Mouse (Mus musculus) regulatory T cell (primary cell): Measurements from ENCODE around the gene Pnpla5.
"Not testable (repeated sequence)": the region's sequence is repeated elsewhere in the genome, so short reads cannot be mapped to it uniquely, and the experiment has no call there.

Source experiments
- in situ Hi-C: fragments of 300-600 bp; cut with MboI, MseI; formaldehyde crosslinking; loops from one replicate; pipeline ENCODE4 v1.15.1; 2025; ENCODE audit warnings: high pct_unique_total_duplicates

Pnpla5 gene

DNA sequence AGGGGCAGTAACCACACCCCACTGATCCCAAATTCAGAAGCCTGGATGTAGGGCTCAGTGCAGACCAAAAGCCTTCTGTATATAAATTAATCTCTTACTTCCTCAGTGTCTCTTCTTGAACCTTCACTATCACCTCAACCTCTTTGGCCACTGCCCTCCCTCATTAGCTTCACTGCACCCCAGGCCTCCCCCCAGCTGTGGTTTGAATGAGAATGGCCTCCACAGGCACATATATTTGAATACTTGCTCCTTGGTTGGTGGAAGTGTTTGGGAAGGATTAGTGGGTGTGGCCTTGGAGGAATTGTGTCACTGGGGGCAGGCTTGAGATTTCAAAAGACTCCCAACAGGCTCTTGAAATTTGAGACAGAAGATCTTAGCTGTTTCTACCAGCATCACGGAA lies 6.5 kb downstream of the Pnpla5 start:
- in situ Hi-C loops, result loop anchor here (5.0 kb wide), 1 partner anchor 66 kb away; no protein-coding TSS in a partner anchor

GRCm38 (mm10) chr15:84115727-84116126 lies 7.2 kb downstream of the Pnpla5 start:
- in situ Hi-C loops, result loop anchor here (5.0 kb wide), 1 partner anchor 67 kb away; no protein-coding TSS in a partner anchor

GRCm38 (mm10) chr15:84113873-84114272 lies 9.1 kb downstream of the Pnpla5 start:
- in situ Hi-C loops, result no loop called here

- in situ Hi-C loops, result no loop called here
Measured at GRCm38 (mm10) chr15:84108899-84109298, 14.1 kb downstream of the Pnpla5 start.

DNA sequence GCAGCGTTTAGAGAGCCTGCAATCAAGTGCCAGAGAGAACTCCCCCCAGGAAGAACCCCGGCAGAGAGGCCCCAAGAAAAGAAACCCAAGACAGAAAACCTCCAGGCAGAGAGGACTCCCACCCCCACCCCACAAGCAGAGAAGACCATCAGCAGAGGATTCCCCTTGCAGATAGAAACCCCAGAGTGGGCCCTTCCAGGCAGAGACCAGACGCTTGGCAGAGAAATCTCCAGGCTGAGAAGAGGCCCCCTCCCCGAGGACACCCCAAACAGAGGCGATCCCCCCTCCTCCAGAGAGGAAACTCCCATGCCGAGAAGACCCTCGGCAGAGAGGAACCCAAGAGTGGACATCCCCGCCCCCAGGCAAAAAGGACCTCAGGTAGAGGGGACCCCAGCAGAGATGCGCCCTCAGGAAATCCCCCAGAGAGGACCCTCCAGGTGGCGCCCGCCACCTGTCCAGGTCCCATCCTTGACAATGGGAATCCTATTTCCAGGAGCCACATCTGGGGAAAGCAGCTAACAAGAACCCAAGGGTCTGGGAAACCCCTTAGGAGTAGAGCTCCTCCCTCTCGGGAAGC lies 17.0 kb downstream of the Pnpla5 start:
- in situ Hi-C loops, result no loop called here

GRCm38 (mm10) chr15:84105105-84105923 lies 17.7 kb downstream of the Pnpla5 start, which contains the start of gene Sult4a1:
Gene Sult4a1, minus strand, starts transcription at chr15:84105754.
- in situ Hi-C loops, result no loop called here

DNA sequence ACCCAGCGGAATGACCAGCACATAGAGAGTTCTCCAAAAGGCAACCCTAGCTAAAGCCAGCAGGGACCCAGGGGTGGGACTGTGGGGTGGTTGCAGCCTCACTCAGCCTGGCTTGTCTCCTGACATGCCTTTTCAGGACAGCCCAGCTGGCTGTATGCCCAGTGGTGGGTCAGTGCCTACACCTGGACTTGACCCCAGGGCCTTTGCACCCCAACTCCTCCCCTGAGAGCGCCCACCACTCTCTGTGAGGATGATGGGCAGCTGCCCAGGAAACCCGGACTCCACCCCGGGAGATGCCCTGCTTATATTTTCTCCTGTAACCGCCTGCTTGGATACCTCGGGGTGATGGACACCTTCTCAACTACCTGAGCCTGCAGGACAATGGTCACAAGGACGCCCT lies 18.3 kb downstream of the Pnpla5 start:
- in situ Hi-C loops, result no loop called here

DNA sequence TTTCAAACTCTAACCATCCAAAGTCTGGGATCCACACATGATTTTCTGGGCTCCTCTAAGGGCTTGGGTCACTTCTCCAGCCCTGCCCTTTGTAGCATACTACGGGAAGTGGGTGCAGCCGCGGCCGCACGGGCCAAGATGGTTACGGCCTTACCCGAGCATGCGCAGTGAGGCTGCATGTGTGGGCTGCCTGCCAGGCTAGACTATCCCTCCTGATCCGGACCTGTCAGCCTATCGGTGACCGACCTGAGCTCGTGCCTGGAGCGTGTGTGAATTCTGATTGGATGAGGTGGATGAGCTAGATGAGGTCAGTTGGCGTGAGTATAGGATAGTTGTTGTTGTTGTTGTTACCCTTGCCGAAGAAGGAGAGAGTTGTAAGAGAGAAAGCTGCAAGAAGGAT lies 25.4 kb downstream of the Pnpla5 start:
- in situ Hi-C loops, result not testable (repeated sequence)

DNA sequence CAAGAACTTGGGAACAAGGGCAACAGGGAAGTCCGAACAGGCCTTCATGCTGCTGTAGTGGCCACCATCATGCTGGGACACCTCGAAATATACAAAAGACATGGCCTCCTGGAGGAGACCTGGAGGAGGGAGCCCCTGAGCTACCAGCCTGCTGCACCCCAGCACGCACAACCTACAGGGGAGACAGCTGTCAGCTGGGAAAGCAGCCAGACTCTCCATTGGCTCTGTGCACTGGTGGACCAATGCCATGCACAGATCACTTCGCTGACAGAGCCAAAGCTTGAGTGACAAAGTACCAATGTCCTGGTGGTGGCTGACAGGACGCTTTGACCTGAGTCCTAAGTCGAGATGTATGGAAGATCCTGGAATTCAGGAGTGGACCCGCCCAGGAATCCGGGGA lies 26.9 kb downstream of the Pnpla5 start:
- in situ Hi-C loops, result no loop called here

- in situ Hi-C loops, result no loop called here
Measured at GRCm38 (mm10) chr15:84094921-84095320, 28.1 kb downstream of the Pnpla5 start.

DNA sequence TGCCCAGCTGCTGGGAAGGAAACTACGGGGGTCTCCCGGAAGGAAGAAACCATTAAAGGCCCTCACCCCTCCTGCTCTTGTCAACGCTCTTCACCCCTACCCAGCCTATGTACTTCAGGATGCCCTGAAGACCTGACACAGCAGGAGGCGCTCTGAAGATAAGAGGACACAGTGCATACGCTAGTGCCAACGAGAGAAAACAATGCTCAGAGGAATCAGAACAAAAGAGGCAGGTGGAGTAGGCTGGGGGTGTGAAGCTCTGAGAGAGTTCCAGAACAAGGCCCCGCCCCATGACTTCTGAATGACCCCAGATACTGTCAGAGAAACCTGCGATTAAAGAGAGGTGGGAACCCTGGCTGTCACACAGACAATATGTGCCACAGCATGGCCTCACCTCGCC lies 36.2 kb downstream of the Pnpla5 start:
- in situ Hi-C loops, result no loop called here

GRCm38 (mm10) chr15:84086364-84086763 lies 36.6 kb downstream of the Pnpla5 start:
- in situ Hi-C loops, result no loop called here

GRCm38 (mm10) chr15:84080069-84080468 lies 42.9 kb downstream of the Pnpla5 start:
- in situ Hi-C loops, result no loop called here

GRCm38 (mm10) chr15:84079519-84079918 lies 43.5 kb downstream of the Pnpla5 start:
- in situ Hi-C loops, result no loop called here

DNA sequence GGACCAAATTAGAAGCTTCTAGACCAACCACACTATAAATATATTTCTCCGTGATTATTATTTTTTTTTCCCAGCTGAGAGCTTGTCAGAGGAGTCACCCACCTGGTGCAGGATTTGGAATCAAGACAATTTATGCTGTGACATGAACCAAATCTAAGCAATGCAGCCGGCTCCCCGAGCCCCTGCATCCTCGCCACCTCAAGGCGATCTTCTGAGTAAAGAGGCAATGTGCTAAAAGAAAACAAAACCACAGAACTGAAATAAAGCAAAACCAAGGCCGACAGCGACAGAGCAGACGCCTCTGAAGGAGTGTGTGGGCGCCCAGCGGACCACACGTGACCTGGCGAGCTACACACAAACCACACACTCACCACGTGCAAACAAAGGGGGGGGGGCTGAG lies 44.3 kb downstream of the Pnpla5 start:
- in situ Hi-C loops, result no loop called here

DNA sequence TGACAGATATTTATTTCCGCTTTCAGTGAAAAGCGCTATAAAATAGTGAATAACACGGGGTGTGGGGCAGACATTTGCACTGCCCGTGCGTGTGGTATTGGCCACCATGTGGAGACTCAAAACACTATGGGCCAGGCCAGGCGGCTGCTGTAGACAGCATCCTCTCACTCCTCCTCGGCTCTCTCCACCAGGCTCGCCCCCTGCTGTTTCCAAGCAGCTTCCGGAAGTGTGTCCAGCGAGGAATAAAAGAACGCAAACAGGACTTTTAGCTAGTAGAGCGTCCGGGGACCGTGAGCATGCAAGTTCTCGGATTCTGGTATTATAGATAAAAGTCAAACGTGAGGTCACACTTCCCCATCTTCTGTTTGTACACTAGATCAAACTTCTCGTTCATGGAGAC lies 45.8 kb downstream of the Pnpla5 start:
- in situ Hi-C loops, result no loop called here

- in situ Hi-C loops, result no loop called here
Measured at GRCm38 (mm10) chr15:84074705-84075185, 48.2 kb downstream of the Pnpla5 start.

DNA sequence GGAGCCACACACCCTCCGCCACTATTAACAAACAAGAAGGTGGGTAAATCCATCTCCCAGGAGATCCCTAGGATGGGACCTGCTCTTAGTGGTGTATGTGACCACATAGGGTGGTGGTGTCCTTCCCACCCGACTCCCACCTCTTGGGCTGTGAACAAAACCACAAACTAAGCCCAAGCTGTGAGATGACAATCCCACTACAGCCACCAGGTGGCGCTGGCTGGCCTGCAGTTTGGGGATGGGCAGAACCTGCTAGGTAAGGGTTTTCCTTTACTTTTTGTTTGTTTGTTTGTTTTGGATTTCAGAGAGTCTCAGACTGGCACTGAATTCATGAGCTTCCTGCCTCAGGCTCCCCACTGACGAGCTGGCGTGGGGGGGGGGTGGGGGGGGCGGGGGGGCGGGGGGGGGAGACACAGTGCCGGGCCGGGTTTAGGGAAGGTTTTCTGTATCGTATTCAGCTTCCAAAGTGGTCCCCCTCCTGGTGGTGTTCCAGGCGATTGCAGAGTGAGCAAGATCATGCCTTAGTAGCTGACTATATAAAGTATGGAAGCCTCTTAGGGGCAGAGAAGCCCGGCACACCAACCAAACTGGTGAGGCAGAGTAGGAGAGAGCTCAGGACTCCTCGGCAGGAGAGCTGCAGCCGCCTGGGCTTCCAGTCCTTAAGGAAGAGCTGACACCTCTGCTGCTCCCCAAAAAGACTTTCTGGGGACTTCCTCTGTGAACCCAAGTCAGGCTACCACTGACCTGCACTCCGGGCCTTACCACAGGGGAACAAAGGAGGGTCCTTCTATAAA lies 48.9 kb downstream of the Pnpla5 start:
- in situ Hi-C loops, result no loop called here

GRCm38 (mm10) chr15:84073058-84073457 lies 49.9 kb downstream of the Pnpla5 start:
- in situ Hi-C loops, result no loop called here

GRCm38 (mm10) chr15:84072226-84072625 lies 50.7 kb downstream of the Pnpla5 start:
- in situ Hi-C loops, result no loop called here

GRCm38 (mm10) chr15:84070116-84070676 lies 52.8 kb downstream of the Pnpla5 start:
- in situ Hi-C loops, result no loop called here
